9 mouse cellular contexts compared by ENCODE assay signal in genomic region chr9:120575748-120576661, GRCm38 (mm10). TPM values are rescaled to one million over a fixed set of nuclear protein-coding genes. Genes with fewer than 3 reads are reported as not detected.
DNase-seq lines count a peak whose midpoint lies in the region; ATAC-seq lines count a peak whose summit lies in the region.
"Had no signal": no experiment of that assay in that cellular context is flagged by ENCODE, and none has a peak within 500 bp of the region (broad histone marks: within the 10 kb centered on the region; RNA-seq: fewer than 3 reads in every experiment).

No protein-coding gene starts in this region.

- H3K4me3 ChIP-seq in heart, embryonic 13.5 days, result no peak overlapping the region
- 0 out of 2 replicates have a peak overlapping the region, but pooled peaks have one; percentile 75 for H3K4me3 ChIP-seq in hindbrain, embryonic 15.5 days
- H3K4me3 ChIP-seq in midbrain, embryonic 12.5 days, result 0 out of 2 replicates have a peak overlapping the region, but pooled peaks have one; percentile 68

- H3K36me3 ChIP-seq in heart, embryonic 13.5 days, result peaks cover 44% of the 10 kb centered on the region
- peaks cover 33% of the 10 kb centered on the region for H3K36me3 ChIP-seq in hindbrain, embryonic 15.5 days
- H3K36me3 ChIP-seq in midbrain, embryonic 12.5 days, result peaks cover 42% of the 10 kb centered on the region

- H3K27me3 ChIP-seq in heart, embryonic 13.5 days (replicated peaks), result no peaks in the 10 kb centered on the region
- no peaks in the 10 kb centered on the region for H3K27me3 ChIP-seq in hindbrain, embryonic 15.5 days
- no peaks in the 10 kb centered on the region for H3K27me3 ChIP-seq in midbrain, embryonic 12.5 days

- 57% methylated on average over 6 of the region's 6 CpGs for WGBS in heart, embryonic 13.5 days
- WGBS in hindbrain, embryonic 15.5 days, result 58% methylated on average over 6 of the region's 6 CpGs
- 58% methylated on average over 6 of the region's 6 CpGs for WGBS in midbrain, embryonic 12.5 days

- H3K27ac ChIP-seq in heart, embryonic 13.5 days (replicated peaks), result peak overlapping the region; percentile 28
- H3K27ac ChIP-seq in hindbrain, embryonic 15.5 days (replicated peaks), result 0 out of 2 replicates have a peak overlapping the region, but pooled peaks have one; percentile 80
- peak overlapping the region; percentile 54 for H3K27ac ChIP-seq in midbrain, embryonic 12.5 days (replicated peaks)

- H3K9me3 ChIP-seq in heart, embryonic 13.5 days, result no peaks in the 10 kb centered on the region
- no peaks in the 10 kb centered on the region for H3K9me3 ChIP-seq in hindbrain, embryonic 15.5 days
- no peaks in the 10 kb centered on the region for H3K9me3 ChIP-seq in midbrain, embryonic 12.5 days

- peak overlapping the region; percentile 87 for H3K4me2 ChIP-seq in heart, embryonic 13.5 days
- peak overlapping the region; percentile 87 for H3K4me2 ChIP-seq in hindbrain, embryonic 15.5 days
- H3K4me2 ChIP-seq in midbrain, embryonic 12.5 days (replicated peaks), result peak overlapping the region; percentile 92

- H3K4me1 ChIP-seq in heart, embryonic 13.5 days, result peaks cover 31% of the 10 kb centered on the region
- peaks cover 29% of the 10 kb centered on the region for H3K4me1 ChIP-seq in hindbrain, embryonic 15.5 days (replicated peaks)
- H3K4me1 ChIP-seq in midbrain, embryonic 12.5 days, result peaks cover 27% of the 10 kb centered on the region

- intact Hi-C loops in heart, postnatal 25 days (cut with DNase I), result no loop called here

- no peak overlapping the region for H3K9ac ChIP-seq in heart, embryonic 13.5 days
- H3K9ac ChIP-seq in hindbrain, embryonic 15.5 days, result no peak overlapping the region
- H3K9ac ChIP-seq in midbrain, embryonic 12.5 days (replicated peaks), result no peak overlapping the region

- DNase-seq in heart, postnatal 25 days (ENCODE audit: low spot score), result no peak
- DNase-seq in T-cell, adult 2 months (ENCODE audit: low spot score), result peak; percentile 38
- DNase-seq in layer of hippocampus, adult 8-10 months (ENCODE audit: low spot score in 2 of 2), result no peak
- DNase-seq: kidney, postnatal 10 days had no signal

- no peak for ATAC-seq in heart, embryonic 13.5 days (ENCODE audit: extremely low read depth, insufficient number of reproducible peaks, low FRiP score, low TSS enrichment)
- no peak for ATAC-seq in hindbrain, embryonic 15.5 days (ENCODE audit: low FRiP score, low read depth)
- ATAC-seq in midbrain, embryonic 12.5 days (ENCODE audit: low FRiP score, low read depth), result 0 out of 2 replicates have a peak, but pooled peaks have one; percentile 4
- no peak for ATAC-seq in cerebellum, adult (ENCODE audit: insufficient number of reproducible peaks, low FRiP score, low TSS enrichment)
- no peak for ATAC-seq in megakaryocyte, adult 5-6 weeks (ENCODE audit: poor library complexity, severe bottlenecking)

RNA-seq across cellular contexts. Expression of gene Rpl14, which starts 4.8 kb away (rescaled TPM):
- 425 and 468 TPM in 2 replicates for polyA plus RNA-seq in heart, embryonic 13.5 days (2015; fragmentation: Nextera tagmentation; extraction: Ambion mirVana)
- total RNA-seq in heart, postnatal 25 days (2021), result 100 to 1,000 TPM; 281 to 288 TPM
- 408 and 422 TPM in 2 replicates for polyA plus RNA-seq in hindbrain, embryonic 15.5 days (2015; fragmentation: Nextera tagmentation; extraction: Ambion mirVana)
- 583 and 600 TPM in 2 replicates for polyA plus RNA-seq in midbrain, embryonic 12.5 days (2016; fragmentation: Nextera tagmentation; extraction: Ambion mirVana)
- 936 and 951 TPM in 2 replicates for total RNA-seq in megakaryocyte, adult 5-6 weeks (2015)
- 1,220 and 1,324 TPM in 2 replicates for total RNA-seq in megakaryocyte, adult 5-6 weeks (2017)
- 100 to 1,000 TPM; 289 to 388 (median 323) TPM for total RNA-seq in layer of hippocampus, adult 8-10 months (2022)

RNA-seq across cellular contexts. Expression of gene Entpd3, which starts 36.4 kb away (rescaled TPM):
- polyA plus RNA-seq in heart, embryonic 13.5 days (2015; fragmentation: Nextera tagmentation; extraction: Ambion mirVana), result 0.40 and 0.55 TPM in 2 replicates
- not detected for total RNA-seq in heart, postnatal 25 days (2021)
- polyA plus RNA-seq in hindbrain, embryonic 15.5 days (2015; fragmentation: Nextera tagmentation; extraction: Ambion mirVana), result 3.2 and 4.1 TPM in 2 replicates
- 0.25 and 0.43 TPM in 2 replicates for polyA plus RNA-seq in midbrain, embryonic 12.5 days (2016; fragmentation: Nextera tagmentation; extraction: Ambion mirVana)
- total RNA-seq in megakaryocyte, adult 5-6 weeks (2015), result 0.11 and 0.21 TPM in 2 replicates
- total RNA-seq in megakaryocyte, adult 5-6 weeks (2017), result 0.04 TPM in 1 of 2 replicates, not detected in the other
- 1 to 10 TPM; 7.1 to 9.9 (median 8.4) TPM for total RNA-seq in layer of hippocampus, adult 8-10 months (2022)

Comparison
In these comparisons a context has a peak if more than half of its experiments do, and no peak if none do; other contexts are left out.
1. H3K27ac ChIP-seq: peak in every context shown above with its lines; median percentile 80 in hindbrain, embryonic 15.5 days; 54 in midbrain, embryonic 12.5 days; 28 in heart, embryonic 13.5 days.
2. RNA of gene Entpd3, which starts 36.4 kb away (total RNA-seq): 7.1 to 9.9 TPM in layer of hippocampus, adult 8-10 months; 0.04 to 0.21 TPM in megakaryocyte, adult 5-6 weeks and not detected in heart, postnatal 25 days; every median in the first group is over 4 times any median in the second.
3. Peak in every context shown above with its lines, with median percentiles within 50 percentile points of each other: H3K4me2 ChIP-seq.